Mouse (Mus musculus): ENCODE measurements at regions not wholly inside any gene's neighbourhood (a gene's known extent, or its start where the extent isn't known, plus 50 kb on each side); places are given as distances from the start of the nearest gene placed in this dataset.
"Not testable (repeated sequence)": the region's sequence is repeated elsewhere in the genome, so short reads cannot be mapped to it uniquely, and the experiment has no call there.

DNA sequence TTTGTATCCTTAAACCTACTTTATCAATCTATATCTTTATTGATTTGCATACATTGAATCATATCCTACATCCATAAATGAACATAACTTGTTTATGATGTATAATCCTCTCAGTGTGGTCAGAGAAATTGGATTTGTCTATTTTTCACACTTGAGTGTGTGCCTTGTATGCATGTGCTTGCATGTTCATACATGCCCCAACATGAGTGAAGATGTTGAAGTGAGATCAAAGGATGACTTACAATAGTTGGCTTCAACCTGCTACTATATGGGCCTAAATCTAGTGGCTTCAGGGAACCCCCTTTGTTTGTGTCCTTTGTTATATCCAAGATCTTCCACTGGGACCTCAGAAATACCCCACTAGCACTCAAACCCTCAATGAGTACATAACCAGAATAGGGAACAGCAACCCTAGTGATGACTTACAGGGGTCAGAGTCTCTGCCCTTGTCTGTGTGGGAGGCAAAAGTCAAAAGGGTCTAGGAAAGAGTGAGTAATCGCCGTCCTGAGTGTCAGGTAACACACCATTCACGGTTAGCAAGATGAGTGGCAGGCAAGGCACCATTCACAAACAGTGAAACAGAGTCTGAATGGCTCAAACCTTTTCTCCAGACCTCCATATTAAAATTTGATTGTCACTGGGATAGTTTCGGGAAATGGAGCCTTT lies 236.3 kb downstream of the Lpin1 start:
- no peak for DNase-seq

GRCm38 (mm10) chr12:16370061-16370460 lies 240.7 kb downstream of the Lpin1 start:
- no peak for DNase-seq

DNA sequence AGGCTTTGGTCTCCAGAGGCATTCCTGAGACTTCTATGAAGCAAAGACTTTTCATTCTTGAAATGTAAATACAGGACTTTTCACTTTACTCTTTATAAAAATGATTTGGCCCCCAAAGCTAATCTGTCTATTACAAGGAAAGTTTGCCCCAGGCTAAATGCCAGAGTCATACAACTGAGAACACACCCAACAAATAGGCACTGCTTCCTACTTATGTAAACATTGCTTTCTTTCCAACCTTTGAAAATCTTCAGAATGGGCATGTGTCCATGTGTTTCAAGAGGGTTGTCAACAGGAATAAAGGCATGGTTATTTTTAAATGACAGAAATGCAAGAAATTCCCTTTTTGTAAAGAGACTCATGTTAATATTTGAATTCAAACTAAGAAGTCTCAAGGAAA lies 248.4 kb downstream of the Lpin1 start:
- DNase-seq, result no peak

DNA sequence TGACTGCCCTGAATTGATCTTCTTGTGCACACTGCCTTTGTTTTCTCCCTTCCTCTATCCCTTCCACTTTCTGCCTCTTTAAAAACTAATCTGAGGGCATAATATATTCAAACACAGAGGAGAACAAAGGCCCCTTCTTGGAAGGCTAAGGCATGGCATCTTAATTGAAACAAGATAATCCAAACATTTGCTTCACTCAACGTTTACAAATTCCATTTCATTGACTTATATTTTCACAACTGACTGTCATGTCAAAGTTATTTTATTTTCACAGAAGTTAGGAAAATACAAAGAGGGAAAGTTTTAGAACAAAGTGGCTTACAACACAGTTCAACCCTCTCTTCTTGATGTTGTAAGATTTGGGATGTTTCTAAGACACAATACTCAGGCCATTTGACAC lies 251.9 kb downstream of the Lpin1 start:
- no peak for DNase-seq

GRCm38 (mm10) chr12:16354711-16355110 lies 256.1 kb downstream of the Lpin1 start:
- no peak for DNase-seq

DNA sequence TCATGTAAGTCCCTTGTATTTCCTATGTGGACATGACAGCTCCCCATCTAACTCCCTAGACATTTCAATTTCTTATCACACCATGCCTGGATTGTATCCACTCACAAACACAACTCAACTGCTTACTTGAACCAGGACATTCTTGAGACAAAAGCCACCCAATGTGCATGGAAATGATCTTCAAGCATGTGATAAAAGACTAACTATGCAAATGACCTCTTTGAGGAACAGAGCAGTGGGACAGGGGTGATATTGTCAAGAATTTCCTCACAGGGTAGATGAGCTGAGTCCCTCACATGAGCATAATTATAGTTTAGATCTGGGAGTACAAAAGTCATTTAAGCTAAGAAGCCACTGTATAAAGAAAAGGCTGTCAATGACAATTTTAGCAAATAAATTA lies 259.0 kb downstream of the Lpin1 start:
- no peak for DNase-seq

DNA sequence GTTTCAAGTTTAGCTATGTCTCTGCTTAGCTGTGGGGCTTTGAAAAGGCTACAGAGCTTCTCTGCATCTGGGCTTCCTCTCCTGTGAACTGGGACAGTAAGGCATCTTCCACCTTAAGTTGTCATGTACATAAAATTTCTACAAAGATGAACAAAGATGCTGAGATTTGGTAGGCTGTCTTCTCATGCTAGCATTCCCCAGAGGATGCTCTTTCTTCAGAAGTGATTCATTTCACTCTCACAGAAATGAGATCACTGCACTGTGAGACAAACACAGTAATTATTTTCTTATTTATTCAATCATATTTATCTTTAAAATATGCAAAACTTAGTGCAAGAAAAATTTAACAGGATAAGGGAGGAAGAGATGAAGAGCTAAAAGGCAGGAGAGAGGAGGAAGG lies 261.5 kb downstream of the Lpin1 start:
- no peak for DNase-seq

GRCm38 (mm10) chr12:16344021-16344420 lies 266.7 kb downstream of the Lpin1 start:
- no peak for DNase-seq

DNA sequence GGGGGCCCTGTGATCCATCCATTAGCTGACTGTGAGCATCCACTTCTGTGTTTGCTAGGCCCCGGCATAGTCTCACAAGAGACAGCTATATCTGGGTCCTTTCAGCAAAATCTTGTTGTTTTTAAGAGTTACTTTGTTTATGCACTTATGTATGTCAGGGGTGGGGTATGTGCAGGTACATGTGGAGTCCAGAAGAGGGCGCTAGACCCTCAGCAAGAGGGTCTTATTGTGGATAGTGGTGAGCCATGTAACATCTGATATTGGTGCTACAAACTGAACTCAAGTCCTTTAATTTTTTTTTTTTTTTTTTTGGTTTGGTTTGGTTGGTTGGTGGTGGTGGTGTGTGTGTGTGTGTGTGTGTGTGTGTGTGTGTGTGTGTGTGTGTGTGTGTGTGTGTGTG lies 268.7 kb downstream of the Lpin1 start:
- DNase-seq, result not testable (repeated sequence)

DNA sequence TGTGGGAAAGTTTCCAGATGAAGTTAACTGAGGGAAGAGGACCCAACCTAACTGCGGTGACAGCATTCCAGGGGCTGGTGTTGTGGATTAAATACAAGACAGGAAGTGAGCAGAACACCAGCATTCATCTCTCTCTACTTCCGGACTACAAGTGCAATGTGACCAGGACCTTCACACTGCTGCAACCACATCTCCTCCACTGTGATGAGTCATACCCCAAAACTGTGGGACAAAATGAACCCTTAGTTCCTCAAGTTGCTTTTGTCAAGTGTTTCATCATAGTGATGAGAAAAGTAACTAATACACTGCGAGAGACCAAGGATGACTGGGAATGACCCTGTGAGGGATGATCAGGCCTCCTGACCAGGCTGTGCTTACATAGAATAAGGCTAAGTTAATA lies 279.3 kb downstream of the Lpin1 start:
- DNase-seq, result no peak

DNA sequence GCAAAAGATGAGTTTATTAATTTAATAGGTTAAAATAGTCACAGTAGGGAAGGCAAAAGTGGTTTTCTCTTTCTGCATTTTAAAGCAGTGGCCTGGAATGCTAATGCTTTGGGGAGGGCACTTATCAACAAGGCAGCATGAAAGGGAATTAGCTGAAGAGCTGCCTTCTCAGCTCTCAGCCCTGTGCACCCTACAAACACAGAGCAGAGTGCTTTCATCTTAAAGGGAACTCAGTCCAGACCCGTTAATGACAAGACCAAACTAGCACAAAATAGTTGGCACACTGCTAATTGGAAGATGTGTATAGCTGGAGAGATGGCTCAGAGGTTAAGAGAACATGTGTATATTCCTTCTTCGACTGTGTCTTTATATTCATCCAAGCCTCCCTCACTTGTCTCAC lies 281.6 kb downstream of the Lpin1 start:
- no peak for DNase-seq

GRCm38 (mm10) chr12:16320536-16321402 lies 290.0 kb downstream of the Lpin1 start:
- no peak for DNase-seq

GRCm38 (mm10) chr12:16308101-16308500 lies 302.7 kb downstream of the Lpin1 start:
- DNase-seq, result no peak

DNA sequence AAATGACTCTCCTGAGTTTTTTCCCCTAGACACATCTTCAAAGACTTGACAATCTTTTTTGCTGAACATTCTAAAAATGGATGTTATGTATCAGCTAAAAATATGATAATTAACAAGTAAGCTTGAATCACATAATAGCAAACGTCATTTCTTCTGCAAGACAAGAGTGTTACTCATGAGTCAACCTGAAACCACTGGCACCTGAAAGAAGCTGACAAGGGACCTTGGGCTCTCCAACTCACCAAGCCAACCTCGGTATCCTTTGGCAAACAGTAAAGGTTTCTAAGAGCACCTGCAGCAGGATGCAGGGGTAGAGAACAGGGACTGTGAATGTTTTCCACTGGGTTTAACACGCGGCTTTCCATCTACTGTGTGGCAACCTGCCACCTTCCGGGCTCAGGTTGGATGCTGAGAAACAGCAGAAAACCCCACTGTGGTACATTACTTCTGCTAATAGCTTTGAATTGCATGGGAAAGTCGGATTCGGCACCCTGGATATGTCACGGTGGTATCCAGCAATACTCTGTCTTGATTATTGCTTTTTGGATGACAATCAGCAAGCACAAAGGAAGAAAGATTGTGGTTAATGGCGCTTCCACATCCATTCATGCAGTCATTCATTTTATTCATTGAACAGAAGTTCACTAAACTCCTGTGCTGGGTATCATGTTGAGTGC lies 305.9 kb downstream of the Lpin1 start:
- DNase-seq, result no peak

GRCm38 (mm10) chr12:16285061-16285460 lies 325.7 kb downstream of the Lpin1 start:
- DNase-seq, result no peak

DNA sequence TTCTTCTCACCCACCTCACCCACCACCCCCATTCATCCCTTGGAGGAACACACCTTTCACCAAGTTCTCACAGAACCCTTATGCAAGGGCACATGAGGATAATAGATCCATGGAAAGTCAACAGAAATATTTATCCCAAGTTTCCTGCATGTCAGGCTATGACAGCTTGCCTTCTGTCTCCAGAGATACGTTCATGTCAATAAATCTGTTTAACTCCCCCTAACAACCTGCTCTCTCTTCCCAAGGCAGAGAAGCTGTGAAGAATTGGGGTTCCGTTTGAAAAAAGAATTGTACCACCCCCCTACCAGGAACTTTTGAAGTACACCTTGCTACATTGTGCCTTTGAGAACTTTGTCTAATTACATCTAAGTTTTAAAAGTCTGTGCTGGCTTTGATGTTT lies 331.6 kb downstream of the Lpin1 start:
- DNase-seq, result no peak

GRCm38 (mm10) chr12:16277567-16278332 lies 333.0 kb downstream of the Lpin1 start:
- DNase-seq, result peak in 1 of 2 experiments; percentile 5

DNA sequence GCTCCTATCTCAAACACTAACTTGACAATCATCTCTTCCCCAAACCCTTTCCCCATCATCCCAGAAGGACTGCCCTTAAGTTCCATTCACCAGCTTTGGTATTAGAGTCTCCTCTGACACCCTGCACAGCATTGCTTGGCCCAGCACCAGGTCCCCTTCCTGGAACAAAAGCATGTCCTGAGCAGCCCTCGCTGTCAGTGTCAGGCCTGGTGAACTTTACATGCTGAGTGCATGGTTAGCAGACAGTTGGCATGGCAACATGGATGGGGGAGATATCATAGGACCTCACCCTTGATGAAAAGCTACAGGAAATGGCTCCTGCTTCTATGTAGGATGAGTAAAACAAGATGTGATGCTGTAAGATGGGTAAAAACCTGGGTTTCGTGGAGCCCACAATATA lies 333.6 kb downstream of the Lpin1 start:
- DNase-seq, result no peak

GRCm38 (mm10) chr12:16276301-16276700 lies 334.5 kb downstream of the Lpin1 start:
- DNase-seq, result no peak

DNA sequence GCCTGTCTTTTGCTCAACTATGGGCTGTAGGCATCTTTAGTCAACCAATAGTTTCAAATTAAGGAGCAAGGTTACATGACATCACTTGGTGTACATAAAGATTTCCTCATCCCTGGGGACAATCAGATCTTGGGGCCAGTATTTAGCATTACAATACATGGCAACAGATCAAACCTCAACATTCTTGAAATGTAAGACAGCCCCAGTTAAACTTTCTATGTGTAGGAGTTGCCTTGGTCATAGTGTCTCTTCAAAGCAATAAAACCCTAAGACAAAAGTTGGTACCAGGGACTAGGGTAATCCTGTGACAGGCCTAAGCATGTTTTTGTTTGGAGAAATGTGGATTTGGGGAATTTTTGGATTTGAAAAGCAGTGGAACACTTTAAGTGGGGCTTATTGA lies 338.3 kb downstream of the Lpin1 start:
- DNase-seq, result no peak

GRCm38 (mm10) chr12:16270876-16271275 lies 339.9 kb downstream of the Lpin1 start:
- no peak for DNase-seq

- DNase-seq, result no peak
Observed at GRCm38 (mm10) chr12:16269706-16270105, 341.1 kb downstream of the Lpin1 start.

GRCm38 (mm10) chr12:16268621-16269165 lies 342.1 kb downstream of the Lpin1 start:
- DNase-seq, result no peak
